Mouse (Mus musculus) cerebellum, adult 2 months (tissue): Measurements from ENCODE around the gene Tmem132a. TPM values are rescaled to one million over a fixed set of nuclear protein-coding genes. Genes with fewer than 3 reads are reported as not detected.

ENCODE experiments used
- DNase-seq, 2 experiments: peaks; one replicate each; pipeline ENCODE4 v3.0.0; 2021
- H3K27ac ChIP-seq: fragments of 200-500 bp; 2 replicates; pipeline ENCODE4 v1.5.1; 2012; ENCODE audit warnings: low read length, control low read depth, inconsistent platforms; ENCODE audit not compliant: insufficient read depth
- H3K27me3 ChIP-seq: fragments of 200-500 bp; 2 replicates; pipeline ENCODE4 v1.6.1; 2012; ENCODE audit warnings: inconsistent platforms, mild to moderate bottlenecking, low read length, moderate library complexity; ENCODE audit not compliant: control insufficient read depth, insufficient read depth
- H3K4me1 ChIP-seq: fragments of 200-500 bp; 2 replicates; pipeline ENCODE4 v1.6.1; 2011; ENCODE audit warnings: low read length; ENCODE audit not compliant: control insufficient read depth, insufficient read depth
- H3K4me3 ChIP-seq: fragments of 200-500 bp; replicated peaks from 2 replicates; pipeline ENCODE3; 2011; ENCODE audit warnings: mild to moderate bottlenecking, low read depth, low read length, control low read depth; ENCODE audit not compliant: insufficient read depth
- CTCF ChIP-seq: fragments of 200-500 bp; IDR thresholded peaks from 2 replicates; pipeline ENCODE4 v1.5.1; 2011; ENCODE audit warnings: low read depth, mild to moderate bottlenecking, control low read depth, low read length, moderate library complexity, borderline replicate concordance; ENCODE audit not compliant: insufficient read depth
- POLR2A ChIP-seq: fragments of 200-500 bp; IDR thresholded peaks from 2 replicates; pipeline ENCODE4 v1.6.1; 2011; ENCODE audit warnings: low read length, control low read depth, borderline replicate concordance; ENCODE audit not compliant: insufficient read depth
- WGBS: fragments of 180-500 bp; shearing (Covaris S2); methylation state at CpG from one replicate; pipeline ENCODE4 v1.1.7; 2018; 5-methylcytosine and 5-hydroxymethylcytosine counted together
- polyA plus RNA-seq: library from polyadenylated mRNA; depleted of rRNA; stranded (reverse); fragments of >200 nt; gene quantifications from 2 replicates; pipeline ENCODE4 v1.2.3, GENCODE M21; 2012

Gene Tmem132a
- polyA plus RNA-seq, 1 experiment, result 350 TPM

DNA sequence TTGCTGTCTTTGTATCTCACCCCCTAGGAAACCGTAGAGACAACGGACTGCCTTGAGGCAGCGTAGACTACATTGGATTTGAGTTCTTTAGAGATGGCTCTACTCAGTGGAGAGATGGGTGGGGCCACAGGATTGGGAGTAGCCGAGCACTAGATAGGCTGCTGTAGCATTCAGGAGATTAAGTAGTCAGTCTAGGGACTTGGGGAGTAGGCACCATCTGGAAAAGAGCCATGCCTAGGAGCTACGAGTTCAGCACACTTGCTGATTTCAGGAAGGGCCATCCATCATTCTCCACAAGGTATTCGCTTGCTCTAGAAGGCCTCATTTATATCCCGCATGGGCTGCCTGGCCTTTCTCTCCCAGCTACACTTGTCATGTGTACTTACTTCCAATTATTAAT is 23.6 kb downstream of the Tmem132a start:
- no peak for DNase-seq
- no peak overlapping the region for H3K27ac ChIP-seq
- TF ChIP-seq CTCF (no peak), POLR2A (no peak)
- 86% methylated on average over 7 of the region's 7 CpGs for WGBS
- no peak overlapping the region for H3K4me3 ChIP-seq
- no peaks in the 10 kb centered on the region for H3K27me3 ChIP-seq
- peaks cover 3% of the 10 kb centered on the region for H3K4me1 ChIP-seq

DNA sequence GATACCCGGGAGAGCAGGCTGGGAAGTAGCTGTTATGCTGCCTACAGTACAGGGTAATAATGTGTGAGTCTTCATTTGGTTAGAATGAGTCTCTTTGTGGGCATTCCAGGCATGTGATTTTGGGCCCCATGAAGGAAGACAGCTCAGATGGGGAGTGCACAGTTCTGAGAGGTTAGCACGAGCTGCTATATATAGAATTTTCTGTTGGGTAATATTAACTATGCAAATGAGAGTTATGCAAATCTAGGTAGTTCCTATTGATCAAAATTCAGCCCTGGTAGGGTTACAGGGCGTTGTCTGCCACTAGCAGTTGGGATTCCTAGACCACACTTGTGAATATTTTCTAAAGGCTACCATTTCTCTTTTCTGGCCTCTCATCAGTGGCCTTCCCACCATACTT is 24.3 kb downstream of the Tmem132a start:
- H3K27me3 ChIP-seq, result no peaks in the 10 kb centered on the region
- no peak for DNase-seq
- H3K4me3 ChIP-seq, result no peak overlapping the region
- peaks cover 3% of the 10 kb centered on the region for H3K4me1 ChIP-seq
- 89% methylated on average over 3 of the region's 3 CpGs for WGBS
- H3K27ac ChIP-seq, result no peak overlapping the region
- TF ChIP-seq POLR2A (no peak), CTCF (no peak)

DNA sequence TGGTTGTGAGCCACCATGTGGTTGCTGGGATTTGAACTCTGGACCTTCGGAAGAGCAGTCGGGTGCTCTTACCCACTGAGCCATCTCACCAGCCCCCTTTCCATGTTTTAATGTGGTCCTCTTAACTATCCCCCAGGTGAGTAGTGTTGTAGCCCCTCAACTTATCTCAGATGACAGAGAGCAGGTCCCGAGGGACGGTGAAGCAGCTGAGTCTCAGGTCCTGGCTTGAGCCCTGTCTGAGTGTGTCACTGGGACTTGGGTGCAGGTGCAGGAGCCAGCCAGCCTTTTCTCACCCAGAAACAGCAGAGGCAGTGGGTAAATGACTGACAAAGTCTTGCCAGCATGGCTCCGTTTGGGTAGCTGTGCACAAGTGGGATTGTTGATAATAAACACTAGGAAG is 25.5 kb downstream of the Tmem132a start:
- no peak overlapping the region for H3K27ac ChIP-seq
- 96% methylated on average over 5 of the region's 5 CpGs for WGBS
- TF ChIP-seq CTCF (no peak), POLR2A (no peak)

DNA sequence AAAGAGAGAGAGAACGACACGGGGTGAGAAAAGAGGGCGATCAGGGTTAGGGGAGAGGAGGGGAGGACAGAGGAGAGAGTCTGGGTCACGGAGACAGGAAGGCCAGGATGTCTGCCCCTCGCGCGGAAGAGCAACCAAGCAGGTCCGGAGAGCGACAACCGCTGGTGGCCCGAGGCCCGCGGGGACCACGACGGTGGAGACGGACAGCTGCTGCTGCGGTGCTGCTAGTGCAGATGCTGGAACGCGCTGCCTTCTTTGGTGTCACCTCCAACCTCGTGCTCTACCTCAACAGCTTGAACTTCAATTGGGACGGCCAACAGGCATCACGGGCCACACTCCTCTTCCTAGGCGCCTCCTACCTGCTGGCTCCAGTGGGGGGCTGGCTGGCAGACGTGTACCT is 26.8 kb downstream of the Tmem132a start:
- WGBS, result 62% methylated on average over 24 of the region's 24 CpGs
- no peak for TF ChIP-seq POLR2A
- TF ChIP-seq CTCF, result no peak
- no peak overlapping the region for H3K27ac ChIP-seq
- H3K4me3 ChIP-seq, result no peak overlapping the region
- peaks cover 3% of the 10 kb centered on the region for H3K4me1 ChIP-seq
- DNase-seq, result no peak
- H3K27me3 ChIP-seq, result no peaks in the 10 kb centered on the region

More for the DNA sequence above, 25.5 kb downstream of the Tmem132a start:
- no peaks in the 10 kb centered on the region for H3K27me3 ChIP-seq
- H3K4me1 ChIP-seq, result peaks cover 3% of the 10 kb centered on the region
- no peak overlapping the region for H3K4me3 ChIP-seq
- no peak for DNase-seq

DNA sequence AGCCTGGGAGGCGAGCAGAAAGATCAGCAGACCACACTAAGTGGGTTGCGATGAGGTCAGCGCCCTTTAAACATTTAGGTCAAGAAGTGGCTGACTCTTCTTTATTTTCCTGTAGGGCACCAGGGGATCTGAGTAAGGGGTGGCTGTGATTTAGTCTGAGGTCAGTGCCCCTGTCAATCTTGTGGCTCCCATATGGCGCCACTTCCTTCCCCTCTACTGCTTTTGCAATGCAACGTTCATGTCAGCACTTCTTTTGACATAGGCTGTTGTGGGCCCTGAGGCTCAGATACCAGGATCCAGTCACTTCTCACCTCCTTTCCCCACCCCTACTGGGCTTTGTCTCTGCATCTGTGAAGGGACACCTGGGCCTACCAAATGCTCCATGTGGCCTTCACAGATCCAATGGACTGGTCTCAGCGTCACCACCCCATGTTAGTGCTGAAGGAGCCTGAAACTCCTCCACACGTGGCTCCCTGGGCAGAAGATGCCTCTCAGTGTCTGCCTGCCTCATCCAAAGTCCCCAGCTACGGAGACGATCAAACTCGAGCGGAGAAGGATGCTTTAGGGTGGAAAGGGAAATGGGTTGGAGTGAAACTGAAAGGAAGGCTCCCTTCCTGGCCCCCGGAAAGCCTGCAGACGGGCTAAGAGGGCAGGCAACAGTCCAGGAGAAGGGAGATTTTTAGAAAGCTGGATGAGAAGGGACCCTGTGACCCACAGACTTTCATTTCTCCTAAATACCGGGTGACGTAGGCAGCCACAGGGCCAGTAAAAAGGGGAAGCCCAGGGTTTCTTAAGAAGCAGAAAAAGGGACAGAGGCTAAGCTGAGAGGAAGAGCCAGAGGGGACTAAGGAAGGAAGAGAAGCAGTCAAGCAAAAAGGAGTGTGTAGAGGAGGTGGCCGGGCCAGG is 27.8 kb downstream of the Tmem132a start:
- TF ChIP-seq CTCF (no peak), POLR2A (no peak)
- DNase-seq, result no peak
- WGBS, result 68% methylated on average over 16 of the region's 16 CpGs
- Histone ChIP-seq H3K4me3 (no peak overlapping the region), H3K27me3 (no peaks in the 10 kb centered on the region), H3K27ac (no peak overlapping the region), H3K4me1 (peaks cover 3% of the 10 kb centered on the region)

DNA sequence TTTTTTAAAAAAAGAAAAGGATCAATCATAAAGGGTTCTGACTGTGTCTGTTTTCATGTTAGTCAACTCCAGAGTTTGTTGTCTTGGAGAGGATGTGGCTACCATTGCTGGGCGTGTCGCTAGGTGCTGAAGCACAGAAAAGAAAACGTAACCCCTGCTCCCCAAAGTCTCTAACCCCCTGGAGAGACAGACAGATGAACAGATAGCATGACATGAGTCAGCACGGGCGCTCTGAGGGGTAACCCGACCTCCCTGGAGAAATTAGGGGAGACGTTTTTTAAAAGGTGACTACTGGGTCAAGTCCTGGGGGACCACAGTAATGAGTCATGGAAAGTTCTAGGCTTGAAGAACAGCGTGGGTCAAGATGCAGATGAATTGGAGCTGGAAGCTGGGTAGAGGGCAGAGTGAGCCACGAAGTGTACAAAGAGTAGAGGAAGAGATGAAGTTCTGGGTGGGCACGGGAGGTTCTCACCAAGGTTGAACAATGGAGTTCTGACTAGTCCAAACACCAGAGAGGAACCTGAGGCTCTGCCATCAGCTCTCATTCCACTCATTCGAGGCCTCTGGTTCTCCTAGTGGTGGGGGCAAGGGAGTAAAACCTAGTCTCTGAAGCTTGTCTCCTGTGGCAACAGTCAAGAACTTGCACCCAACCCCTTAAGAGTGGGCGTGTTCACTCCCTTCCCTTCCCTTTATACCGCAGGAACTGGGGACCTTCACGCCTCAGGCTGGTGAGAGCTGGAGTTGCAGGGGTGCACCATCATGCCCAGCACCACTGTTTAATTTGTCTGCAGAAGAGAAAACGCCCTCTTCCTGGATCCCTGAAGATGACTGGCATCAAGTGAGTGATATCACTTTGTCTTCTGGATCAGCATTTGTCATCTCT is 30.5 kb downstream of the Tmem132a start, which contains the start of gene Slc15a3:
Gene Slc15a3 (plus strand): TSS at position 718 of the 883 bp plus-strand sequence.
- 87% methylated on average over 15 of the region's 15 CpGs for WGBS
- no peak within 1 kb of the TSS for H3K4me3 ChIP-seq
- no peak for DNase-seq
- H3K27me3 ChIP-seq, result no peaks in the 10 kb centered on the region
- H3K4me1 ChIP-seq, result peaks cover 3% of the 10 kb centered on the region; the same call in 1 of the 2 replicates
- TF ChIP-seq POLR2A, result no peak
- TF ChIP-seq CTCF, result no peak
- H3K27ac ChIP-seq, result no peak within 1 kb of the TSS

DNA sequence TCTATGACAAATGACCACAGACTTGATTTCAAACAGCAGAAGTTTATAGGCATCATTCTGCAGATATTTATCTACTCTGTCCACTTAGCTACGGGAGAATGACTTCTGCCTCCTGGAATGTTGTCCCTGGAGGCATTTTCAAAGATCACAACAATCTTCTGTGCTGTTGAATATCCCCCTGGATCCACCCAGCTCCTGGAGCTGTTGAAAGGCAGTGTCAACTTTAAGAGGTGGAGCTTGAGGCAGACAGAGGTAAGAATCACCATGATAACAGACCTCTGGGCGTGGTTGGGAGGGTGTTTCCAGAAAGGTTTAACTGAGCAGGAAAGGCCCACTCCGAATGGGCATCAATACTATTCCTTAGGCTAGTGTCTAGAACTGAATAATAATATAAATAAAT is 34.1 kb downstream of the Tmem132a start:
- Histone ChIP-seq H3K27me3 (no peaks in the 10 kb centered on the region), H3K4me3 (no peak overlapping the region), H3K27ac (no peak overlapping the region), H3K4me1 (peaks cover 6% of the 10 kb centered on the region; the same call in 1 of the 2 replicates)
- TF ChIP-seq CTCF, result no peak
- TF ChIP-seq POLR2A, result no peak
- no peak for DNase-seq
- WGBS, result 81% methylated on average over 3 of the region's 3 CpGs

DNA sequence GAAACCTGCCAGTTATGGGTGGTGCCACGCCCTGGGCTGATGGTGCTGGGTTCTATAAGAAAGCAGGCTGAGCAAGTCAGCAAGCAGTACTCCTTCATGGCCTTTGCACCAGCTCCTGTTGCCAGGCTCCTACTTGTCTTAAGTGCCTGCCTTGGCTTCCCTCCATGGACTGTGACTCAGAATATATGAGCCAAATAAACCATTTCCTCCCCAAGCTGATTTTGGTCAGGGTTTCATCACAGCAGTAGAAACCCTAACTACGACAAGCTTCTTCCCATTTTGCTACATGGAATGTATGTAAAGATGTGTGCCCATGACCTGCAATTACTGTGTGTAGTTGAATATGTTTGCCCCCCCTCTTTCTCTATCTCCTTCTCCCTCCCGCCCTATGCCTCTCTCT is 36.1 kb downstream of the Tmem132a start:
- Histone ChIP-seq H3K4me3 (no peak overlapping the region), H3K27me3 (no peaks in the 10 kb centered on the region), H3K4me1 (peaks cover 6% of the 10 kb centered on the region; the same call in 1 of the 2 replicates), H3K27ac (no peak overlapping the region)
- TF ChIP-seq POLR2A, result no peak
- WGBS, result 89% methylated on average over 3 of the region's 3 CpGs
- DNase-seq, result no peak
